Comparison of ENCODE assay signal across 22 mouse cellular contexts in the genomic region with DNA sequence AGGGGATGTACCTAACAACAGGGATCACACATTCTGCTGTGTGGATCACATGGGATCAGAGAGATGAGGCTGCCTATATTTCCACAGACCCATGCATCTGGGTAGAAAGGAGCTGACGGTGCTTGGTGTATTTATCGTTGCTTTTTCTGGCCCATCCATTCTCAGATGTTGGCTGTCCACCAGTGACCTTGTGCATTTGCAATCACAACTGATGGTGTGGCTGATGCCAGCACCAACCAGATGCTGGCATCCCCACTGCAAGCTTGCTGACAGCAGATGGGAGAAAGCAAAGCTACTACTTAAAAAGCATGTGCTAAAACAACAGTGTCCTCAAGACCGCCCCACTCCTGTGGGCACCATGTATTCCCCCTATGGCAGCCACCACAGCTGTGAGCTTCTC.
"Had no signal": no experiment of that assay in that cellular context is flagged by ENCODE, and none has a peak within 500 bp of the region (broad histone marks: within the 10 kb centered on the region; RNA-seq: fewer than 3 reads in every experiment).

No protein-coding gene starts in this region.

- H3K4me3 ChIP-seq: limb, embryonic 13.5 days; liver, embryonic 12.5 days; liver, embryonic 15.5 days; lung, embryonic 15.5 days; megakaryocyte, embryonic 14.5 days; midbrain, embryonic 10.5 days had no signal

- H3K4me1 ChIP-seq: liver, embryonic 12.5 days; liver, embryonic 15.5 days; lung, embryonic 15.5 days; megakaryocyte, embryonic 14.5 days; midbrain, embryonic 10.5 days had no signal

- DNase-seq: kidney, adult 2 months; kidney, postnatal 36 days; layer of hippocampus, postnatal 36 days; left cerebral cortex, postnatal 4 days; liver; lung, adult 18-20 months; lung, postnatal 10 days; lung, postnatal 36 days; midbrain, embryonic 14.5 days; right cerebral cortex, adult 18-20 months; right cerebral cortex, postnatal 14 days; right cerebral cortex, postnatal 4 days; thymus, adult 2 months; thymus, postnatal 14 days had no signal

- H3K27ac ChIP-seq: kidney, postnatal 0 days; limb, embryonic 13.5 days; liver, embryonic 12.5 days; liver, embryonic 15.5 days; lung, embryonic 15.5 days; midbrain, embryonic 10.5 days; stomach, postnatal 0 days had no signal
